Mouse (Mus musculus) CH12.LX (cell line): Measurements from ENCODE around the gene Arhgef33. TPM values are rescaled to one million over a fixed set of nuclear protein-coding genes. Genes with fewer than 3 reads are reported as not detected.

Source experiments
- DNase-seq: peaks from one replicate; pipeline ENCODE4 v3.0.0-alpha.2; 2013; ENCODE audit errors: extremely low read depth
- H3K27ac ChIP-seq: 2 replicates; pipeline ENCODE4 v1.5.1; 2012; ENCODE audit warnings: low read depth, mild to moderate bottlenecking, control low read depth, moderate library complexity; ENCODE audit not compliant: insufficient read depth
- H3K27me3 ChIP-seq: replicated peaks from 2 replicates; pipeline ENCODE3; 2012; ENCODE audit warnings: inconsistent platforms
- H3K36me3 ChIP-seq, 2 experiments: replicated peaks in 1 of 2; 2 replicates each; pipeline versions ENCODE3 to v1.6.1; 2012; ENCODE audit warnings: inconsistent platforms in 1 of 2, low read length in 1 of 2, mild to moderate bottlenecking in 1 of 2, mixed read lengths in 1 of 2, moderate library complexity in 1 of 2; ENCODE audit not compliant: control insufficient read depth in 1 of 2, insufficient read depth in 1 of 2
- H3K4me1 ChIP-seq, 2 experiments: 2 replicates each; pipeline ENCODE4 v1.6.1; 2012; ENCODE audit warnings: inconsistent platforms in 1 of 2, moderate library complexity in 1 of 2; ENCODE audit not compliant: insufficient read depth in 2 of 2, control insufficient read depth in 1 of 2
- H3K4me2 ChIP-seq: 2 replicates; pipeline ENCODE4 v1.6.1; 2012; ENCODE audit warnings: low read depth, mild to moderate bottlenecking, control low read depth; ENCODE audit not compliant: poor library complexity, insufficient read depth, severe bottlenecking
- H3K4me3 ChIP-seq, 3 experiments: fragments of 150-350 bp in 1 of 3; sonication (generic) in 1 of 3; replicated peaks in 1 of 3; 2 replicates each; pipeline versions ENCODE3 to v1.5.1; 2011 to 2012; ENCODE audit warnings: low read depth in 2 of 3, low read length in 2 of 3, mild to moderate bottlenecking in 2 of 3, moderate library complexity in 2 of 3, control low read depth in 1 of 3, improper control_type of control experiment in 1 of 3, inconsistent platforms in 1 of 3, mixed read lengths in 1 of 3; ENCODE audit not compliant: poor library complexity in 1 of 3
- H3K79me2 ChIP-seq: replicated peaks from 2 replicates; pipeline ENCODE4 v1.6.1; 2012; ENCODE audit warnings: mild to moderate bottlenecking, moderate library complexity; ENCODE audit not compliant: control insufficient read depth, poor library complexity, insufficient read depth, severe bottlenecking; ENCODE audit errors: extremely low read depth
- H3K9ac ChIP-seq: 2 replicates; pipeline ENCODE4 v1.6.1; 2012; ENCODE audit warnings: low read depth, mild to moderate bottlenecking, control low read depth, moderate library complexity; ENCODE audit not compliant: insufficient read depth
- H3K9me3 ChIP-seq: replicated peaks from 2 replicates; pipeline ENCODE3; 2012; ENCODE audit warnings: low read length, inconsistent platforms, mixed read lengths
- BHLHE40 ChIP-seq: IDR thresholded peaks from 2 replicates; pipeline ENCODE4 v1.6.1; 2011; ENCODE audit warnings: mild to moderate bottlenecking, low read depth, low read length, improper control_type of control experiment
- CHD1 ChIP-seq: IDR thresholded peaks from 2 replicates; pipeline ENCODE4 v1.6.1; 2012; ENCODE audit warnings: low read depth, low read length, improper control_type of control experiment, inconsistent platforms
- CHD2 ChIP-seq: IDR thresholded peaks from 2 replicates; pipeline ENCODE4 v1.6.1; 2011; ENCODE audit warnings: low read length, improper control_type of control experiment
- CTCF ChIP-seq, 2 experiments: IDR thresholded peaks in 1 of 2; conservative IDR thresholded peaks in 1 of 2; 2 replicates each; pipeline ENCODE4 v1.5.1; 2011 to 2012; ENCODE audit warnings: low read depth in 2 of 2, low read length in 2 of 2, improper control_type of control experiment in 1 of 2, inconsistent platforms in 1 of 2, mild to moderate bottlenecking in 1 of 2, moderate library complexity in 1 of 2
- E2F4 ChIP-seq: IDR thresholded peaks from 2 replicates; pipeline ENCODE4 v1.6.1; 2011; ENCODE audit warnings: low read depth, low read length, improper control_type of control experiment; ENCODE audit not compliant: insufficient replicate concordance
- EP300 ChIP-seq: IDR thresholded peaks from 2 replicates; pipeline ENCODE4 v1.6.1; 2011; ENCODE audit warnings: low read length, improper control_type of control experiment
- ETS1 ChIP-seq: conservative IDR thresholded peaks from 2 replicates; pipeline ENCODE4 v1.6.1; 2012; ENCODE audit warnings: low read depth, mild to moderate bottlenecking, inconsistent platforms, low read length, improper control_type of control experiment, moderate library complexity
- IRF4 ChIP-seq: IDR thresholded peaks from 2 replicates; pipeline ENCODE4 v1.6.1; 2014; ENCODE audit warnings: low read depth, mild to moderate bottlenecking, inconsistent platforms, low read length, improper control_type of control experiment
- JUN ChIP-seq: IDR thresholded peaks from 2 replicates; pipeline ENCODE4 v1.6.1; 2011; ENCODE audit warnings: low read depth, mild to moderate bottlenecking, low read length, improper control_type of control experiment, moderate library complexity; ENCODE audit not compliant: insufficient read depth
- JUND ChIP-seq: conservative IDR thresholded peaks from 2 replicates; pipeline ENCODE4 v1.6.1; 2011; ENCODE audit warnings: low read depth, low read length, improper control_type of control experiment
- MAFK ChIP-seq: IDR thresholded peaks from 2 replicates; pipeline ENCODE4 v1.6.1; 2011; ENCODE audit warnings: low read length, improper control_type of control experiment; ENCODE audit not compliant: insufficient replicate concordance
- MAX ChIP-seq: IDR thresholded peaks from 2 replicates; pipeline ENCODE4 v1.6.1; 2011; ENCODE audit warnings: low read length, improper control_type of control experiment
- MEF2A ChIP-seq: IDR thresholded peaks from 2 replicates; pipeline ENCODE4 v1.6.1; 2014; ENCODE audit warnings: low read depth, mild to moderate bottlenecking, inconsistent platforms, low read length, improper control_type of control experiment, borderline replicate concordance
- MXI1 ChIP-seq: IDR thresholded peaks from 2 replicates; pipeline ENCODE4 v1.6.1; 2011; ENCODE audit warnings: mild to moderate bottlenecking, low read depth, low read length, improper control_type of control experiment
- NELFE ChIP-seq: IDR thresholded peaks from 2 replicates; pipeline ENCODE4 v1.6.1; 2011; ENCODE audit warnings: low read depth, low read length, improper control_type of control experiment
- PAX5 ChIP-seq: IDR thresholded peaks from 2 replicates; pipeline ENCODE4 v1.6.1; 2012; ENCODE audit warnings: low read length, inconsistent platforms, mixed read lengths
- POLR2A ChIP-seq: IDR thresholded peaks from 2 replicates; pipeline ENCODE4 v1.6.1; 2011; ENCODE audit warnings: low read depth, mild to moderate bottlenecking, improper control_type of control experiment, low read length
- POLR2AphosphoS2 ChIP-seq: IDR thresholded peaks from 2 replicates; pipeline ENCODE4 v1.6.1; 2011; ENCODE audit warnings: low read depth, low read length, improper control_type of control experiment
- RAD21 ChIP-seq: IDR thresholded peaks from 2 replicates; pipeline ENCODE4 v1.6.1; 2011; ENCODE audit warnings: low read depth, mild to moderate bottlenecking, low read length, improper control_type of control experiment, moderate library complexity
- RCOR1 ChIP-seq: conservative IDR thresholded peaks from 2 replicates; pipeline ENCODE4 v1.6.1; 2012; ENCODE audit warnings: low read depth, mild to moderate bottlenecking, inconsistent platforms, low read length, improper control_type of control experiment
- SIN3A ChIP-seq: IDR thresholded peaks from 2 replicates; pipeline ENCODE4 v1.6.1; 2012; ENCODE audit warnings: low read length, improper control_type of control experiment, inconsistent platforms
- SMC3 ChIP-seq: IDR thresholded peaks from 2 replicates; pipeline ENCODE4 v1.6.1; 2011; ENCODE audit warnings: low read depth, low read length, improper control_type of control experiment
- TCF12 ChIP-seq: IDR thresholded peaks from 2 replicates; pipeline ENCODE4 v1.6.1; 2014; ENCODE audit warnings: low read depth, mild to moderate bottlenecking, inconsistent platforms, low read length, improper control_type of control experiment
- UBTF ChIP-seq: IDR thresholded peaks from 2 replicates; pipeline ENCODE4 v1.6.1; 2012; ENCODE audit warnings: low read depth, mild to moderate bottlenecking, inconsistent platforms, low read length, improper control_type of control experiment, moderate library complexity
- USF1 ChIP-seq: IDR thresholded peaks from 2 replicates; pipeline ENCODE4 v1.6.1; 2014; ENCODE audit warnings: low read depth, mild to moderate bottlenecking, inconsistent platforms, low read length, improper control_type of control experiment
- ZKSCAN1 ChIP-seq: IDR thresholded peaks from 2 replicates; pipeline ENCODE4 v1.6.1; 2012; ENCODE audit warnings: low read depth, inconsistent platforms, low read length, improper control_type of control experiment, borderline replicate concordance
- ZMIZ1 ChIP-seq: IDR thresholded peaks from 2 replicates; pipeline ENCODE4 v1.6.1; 2012; ENCODE audit warnings: low read depth, mild to moderate bottlenecking, inconsistent platforms, low read length, improper control_type of control experiment
- dilution Hi-C: fragments of 300-500 bp; cut with MboI; formaldehyde crosslinking; loops from 2 replicates; pipeline ENCODE4 v1.14.3; 2020; ENCODE audit warnings: low sequenced_read_pairs; ENCODE audit not compliant: extremely low pct_unique_long_range_greater_than_20kb, extremely low pct_ligation_motif_present
- in situ Hi-C: fragments of 300-500 bp; cut with MboI; formaldehyde crosslinking; loops from 3 replicates; pipeline ENCODE4 v1.14.3; 2019; ENCODE audit warnings: low sequenced_read_pairs, low pct_ligation_motif_present, low pct_unique_long_range_greater_than_20kb, mixed read lengths
- polyA plus RNA-seq: library from polyadenylated mRNA; unstranded; fragments of >175 nt; gene quantifications from 2 replicates; pipeline ENCODE4 v1.2.1, GENCODE M21; 2012; ENCODE audit warnings: low read depth; ENCODE audit not compliant: insufficient read length
- total RNA-seq, 2 experiments: library from RNA; depleted of rRNA; stranded (reverse); fragments of 300-350 nt in 1 of 2; fragments of >200 nt in 1 of 2; gene quantifications; 2 replicates each; pipeline ENCODE4 v1.2.3; 2012 to 2014

Arhgef33 gene
- total and polyA plus RNA-seq, 3 experiments = 0.55 TPM; not detected in 2

DNA sequence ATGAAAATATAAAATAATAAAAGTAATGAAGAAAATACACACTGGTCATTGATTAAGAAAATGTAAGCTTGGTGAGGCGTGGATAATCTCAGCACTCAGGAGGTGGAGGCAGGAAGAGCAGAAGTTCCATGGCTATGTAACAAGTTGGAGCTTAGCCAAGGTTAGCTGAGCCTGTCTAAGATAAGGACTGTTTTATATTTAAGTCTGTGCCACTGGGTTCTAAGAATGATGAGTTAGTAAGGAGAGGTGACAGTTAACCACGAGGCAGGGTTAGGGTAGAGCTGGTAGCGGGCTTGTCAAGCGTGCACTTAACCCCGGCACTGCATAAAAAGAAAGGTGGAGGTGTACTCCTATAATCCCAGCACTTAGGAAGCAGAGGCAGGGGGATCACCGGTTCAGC, 15.0 kb downstream of the Arhgef33 start:
- Histone ChIP-seq H3K4me2 (no peak overlapping the region), H3K27me3 (no peaks in the 10 kb centered on the region), H3K4me3 (no peak overlapping the region), H3K79me2 (no peaks in the 10 kb centered on the region), H3K9ac (no peak overlapping the region), H3K36me3 (no peaks in the 10 kb centered on the region), H3K9me3 (no peaks in the 10 kb centered on the region), H3K4me1 (peaks cover 7 to 27% of the 10 kb centered on the region in 2 experiments), H3K27ac (no peak overlapping the region)
- in situ Hi-C loops = no loop called here
- no peak for TF ChIP-seq CTCF (conservative IDR thresholded peaks at IDR 0.05 in 1 of 2, IDR thresholded peaks at IDR 0.05 in 1 of 2; ENCODE audit: low read depth in 2 of 2, low read length in 2 of 2)
- no peak for TF ChIP-seq PAX5
- TF ChIP-seq RAD21 = no peak
- no peak for TF ChIP-seq E2F4
- TF ChIP-seq ZMIZ1 = no peak
- TF ChIP-seq POLR2A = no peak
- no peak for TF ChIP-seq UBTF
- TF ChIP-seq NELFE = no peak
- TF ChIP-seq JUN = no peak
- no peak for TF ChIP-seq SIN3A
- TF ChIP-seq JUND = no peak
- TF ChIP-seq MXI1 = no peak
- TF ChIP-seq SMC3 = no peak
- no peak for TF ChIP-seq MAFK
- TF ChIP-seq BHLHE40 = no peak
- TF ChIP-seq RCOR1 = no peak
- no peak for TF ChIP-seq USF1
- no peak for TF ChIP-seq ZKSCAN1
- TF ChIP-seq, all 38 proteins: peak for 0
- dilution Hi-C loops = no loop called here
- no peak for DNase-seq

DNA sequence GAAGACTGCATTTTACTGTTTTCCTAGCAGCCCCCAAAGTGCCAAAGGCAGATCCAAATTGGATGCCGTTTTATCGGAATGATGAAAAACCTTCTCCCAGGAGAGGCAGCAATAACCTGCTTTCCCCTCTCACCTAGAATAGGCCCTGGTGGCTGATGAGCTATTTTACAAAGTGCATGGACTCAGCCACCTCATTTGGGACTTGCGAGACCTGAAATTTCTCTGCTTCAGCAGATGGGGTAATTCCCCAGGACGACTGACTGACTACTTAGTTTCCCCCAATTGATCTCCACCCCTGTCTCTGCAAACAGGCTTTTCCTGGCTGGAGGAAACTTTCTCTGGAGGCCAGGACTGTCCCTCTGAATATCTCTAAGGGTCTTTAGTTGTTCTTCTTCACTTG, 15.8 kb downstream of the Arhgef33 start:
- Histone ChIP-seq H3K4me1 (peaks cover 7 to 27% of the 10 kb centered on the region in 2 experiments), H3K9me3 (no peaks in the 10 kb centered on the region)
- peak; percentile 72 for DNase-seq

More for the DNA sequence above, 15.8 kb downstream of the Arhgef33 start:
- TF ChIP-seq POLR2AphosphoS2 (no peak), ZMIZ1 (no peak), CHD2 (0 out of 2 replicates have a peak, but pooled peaks have one; percentile 12), CHD1 (0 out of 2 replicates have a peak, but pooled peaks have one; percentile 37), MEF2A (peak; percentile 54; the same call in 1 of the 2 replicates), BHLHE40 (no peak), ETS1 (peak; percentile 36; the same call in 1 of the 2 replicates), MAFK (0 out of 2 replicates have a peak, but pooled peaks have one; percentile 26), TCF12 (0 out of 2 replicates have a peak, but pooled peaks have one; percentile 27), RAD21 (no peak; the same call in 1 of the 2 replicates), MAX (0 out of 2 replicates have a peak, but pooled peaks have one; percentile 30), SIN3A (no peak), EP300 (0 out of 2 replicates have a peak, but pooled peaks have one; percentile 8), CTCF (conservative IDR thresholded peaks at IDR 0.05 in 1 of 2, IDR thresholded peaks at IDR 0.05 in 1 of 2; ENCODE audit: low read depth in 2 of 2, low read length in 2 of 2) (no peak; a peak in 1 of 4 replicates), IRF4 (peak; percentile 41; the same call in 1 of the 2 replicates)
- Histone ChIP-seq H3K9ac (no peak overlapping the region), H3K27me3 (no peaks in the 10 kb centered on the region), H3K4me3 (no peak overlapping the region), H3K79me2 (no peaks in the 10 kb centered on the region), H3K4me2 (peak overlapping the region; percentile 63), H3K36me3 (no peaks in the 10 kb centered on the region), H3K27ac (no peak overlapping the region)
- dilution Hi-C loops = no loop called here
- in situ Hi-C loops = no loop called here
